Mouse (Mus musculus): ENCODE results near the gene Slco6d1. TPM values are rescaled to one million over a fixed set of nuclear protein-coding genes. Genes with fewer than 3 reads are reported as not detected.
"Not testable (repeated sequence)": the region's sequence is repeated elsewhere in the genome, so short reads cannot be mapped to it uniquely, and the experiment has no call there.

The Slco6d1 gene
- polyA plus RNA-seq, 1 experiment from 2014 or later, result not detected

GRCm38 (mm10) chr1:98523537-98523936 lies 102.6 kb downstream of the Slco6d1 start:
- H3K9me3 ChIP-seq (ENCODE audit: control insufficient read depth, low read length), result no peaks in the 10 kb centered on the region
- H3K4me2 ChIP-seq (ENCODE audit: low read length), result no peak overlapping the region
- H3K36me3 ChIP-seq (ENCODE audit: control insufficient read depth, insufficient read depth, low read length), result no peaks in the 10 kb centered on the region
- no peak for ATAC-seq (ENCODE audit: insufficient number of reproducible peaks, insufficient read depth, low FRiP score, low read depth)
- no peaks in the 10 kb centered on the region for H3K27me3 ChIP-seq (ENCODE audit: control insufficient read depth, insufficient read depth, low read length)
- no peak overlapping the region for H3K9ac ChIP-seq (ENCODE audit: low read length)
- H3K4me3 ChIP-seq (ENCODE audit: control insufficient read depth in 1 of 2, insufficient read depth in 1 of 2, low read depth in 1 of 2, low read length in 2 of 2), result no peak overlapping the region
- no peaks in the 10 kb centered on the region for H3K4me1 ChIP-seq (ENCODE audit: control insufficient read depth in 2 of 2, insufficient read depth in 2 of 2, low read length in 2 of 2)
- H3K27ac ChIP-seq (replicated peaks in 1 of 2; ENCODE audit: control insufficient read depth in 1 of 2, insufficient read depth in 1 of 2, low read depth in 2 of 2, low read length in 2 of 2), result no peak overlapping the region

DNA sequence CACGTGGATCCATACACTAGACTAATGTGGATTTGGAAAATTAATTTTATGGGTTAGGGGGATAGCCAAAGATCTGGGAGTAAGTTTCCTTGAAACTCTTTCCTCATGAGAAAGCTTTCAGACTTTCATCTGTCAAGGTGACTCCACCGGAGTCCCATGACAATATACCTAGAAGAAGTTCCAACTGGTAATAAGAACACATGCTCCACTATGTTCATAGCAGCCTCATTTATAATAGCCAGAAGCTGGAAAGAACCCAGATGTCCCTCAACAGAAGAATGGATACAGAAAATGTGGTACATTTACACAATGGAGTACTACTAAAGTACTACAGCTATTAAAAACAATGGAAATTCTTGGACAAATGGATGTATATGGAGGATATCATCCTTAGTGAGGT lies 107.4 kb downstream of the Slco6d1 start:
- not testable (repeated sequence) for H3K27ac ChIP-seq (replicated peaks in 1 of 2; ENCODE audit: control insufficient read depth in 1 of 2, insufficient read depth in 1 of 2, low read depth in 2 of 2, low read length in 2 of 2); H3K36me3 ChIP-seq (ENCODE audit: control insufficient read depth, insufficient read depth, low read length); H3K9me3 ChIP-seq (ENCODE audit: control insufficient read depth, low read length); H3K4me3 ChIP-seq (ENCODE audit: control insufficient read depth in 1 of 2, insufficient read depth in 1 of 2, low read depth in 1 of 2, low read length in 2 of 2); H3K4me1 ChIP-seq (ENCODE audit: control insufficient read depth in 2 of 2, insufficient read depth in 2 of 2, low read length in 2 of 2); H3K4me2 ChIP-seq (ENCODE audit: low read length); ATAC-seq (ENCODE audit: insufficient number of reproducible peaks, insufficient read depth, low FRiP score, low read depth); H3K9ac ChIP-seq (ENCODE audit: low read length); H3K27me3 ChIP-seq (ENCODE audit: control insufficient read depth, insufficient read depth, low read length)
- WGBS, result 90% methylated on average over 1 of the region's 2 CpGs

GRCm38 (mm10) chr1:98545372-98545771 lies 124.4 kb downstream of the Slco6d1 start:
- WGBS, result 70% methylated on average over 2 of the region's 2 CpGs

DNA sequence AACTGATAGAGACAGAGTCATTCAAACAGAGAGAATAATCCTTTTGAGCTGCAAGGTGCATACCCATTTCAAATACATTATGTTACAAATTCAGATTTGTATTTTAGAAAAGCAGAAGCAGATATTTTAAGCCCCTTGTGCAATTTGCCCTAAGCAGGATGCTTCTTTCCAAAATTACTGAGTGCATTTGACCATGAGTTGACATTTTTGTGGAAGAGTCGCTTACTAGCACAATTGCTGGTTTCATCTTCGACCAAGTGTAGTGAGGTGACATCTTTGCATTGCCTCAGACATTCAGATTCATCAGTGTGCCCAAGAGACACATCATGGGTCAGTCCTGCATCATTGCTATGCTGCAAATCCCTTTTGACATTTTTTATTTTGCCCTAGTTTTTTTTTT lies 133.5 kb downstream of the Slco6d1 start:
- no peaks in the 10 kb centered on the region for H3K36me3 ChIP-seq (ENCODE audit: control insufficient read depth, insufficient read depth, low read length)
- H3K9ac ChIP-seq (ENCODE audit: low read length), result no peak overlapping the region
- no peaks in the 10 kb centered on the region for H3K27me3 ChIP-seq (ENCODE audit: control insufficient read depth, insufficient read depth, low read length)
- no peaks in the 10 kb centered on the region for H3K9me3 ChIP-seq (ENCODE audit: control insufficient read depth, low read length)
- H3K4me1 ChIP-seq (ENCODE audit: control insufficient read depth in 2 of 2, insufficient read depth in 2 of 2, low read length in 2 of 2), result no peaks in the 10 kb centered on the region
- WGBS, result 81% methylated on average over 2 of the region's 2 CpGs
- no peak overlapping the region for H3K4me2 ChIP-seq (ENCODE audit: low read length)
- no peak overlapping the region for H3K4me3 ChIP-seq (ENCODE audit: control insufficient read depth in 1 of 2, insufficient read depth in 1 of 2, low read depth in 1 of 2, low read length in 2 of 2)
- no peak overlapping the region for H3K27ac ChIP-seq (replicated peaks in 1 of 2; ENCODE audit: control insufficient read depth in 1 of 2, insufficient read depth in 1 of 2, low read depth in 2 of 2, low read length in 2 of 2)
- ATAC-seq (ENCODE audit: insufficient number of reproducible peaks, insufficient read depth, low FRiP score, low read depth), result no peak

More at GRCm38 (mm10) chr1:98545372-98545771, 124.4 kb downstream of the Slco6d1 start:
- Histone ChIP-seq H3K9me3 (ENCODE audit: control insufficient read depth, low read length) (no peaks in the 10 kb centered on the region), H3K4me3 (ENCODE audit: control insufficient read depth in 1 of 2, insufficient read depth in 1 of 2, low read depth in 1 of 2, low read length in 2 of 2) (no peak overlapping the region), H3K4me1 (ENCODE audit: control insufficient read depth in 2 of 2, insufficient read depth in 2 of 2, low read length in 2 of 2) (no peaks in the 10 kb centered on the region), H3K36me3 (ENCODE audit: control insufficient read depth, insufficient read depth, low read length) (no peaks in the 10 kb centered on the region), H3K27ac (replicated peaks in 1 of 2; ENCODE audit: control insufficient read depth in 1 of 2, insufficient read depth in 1 of 2, low read depth in 2 of 2, low read length in 2 of 2) (no peak overlapping the region), H3K27me3 (ENCODE audit: control insufficient read depth, insufficient read depth, low read length) (no peaks in the 10 kb centered on the region), H3K4me2 (ENCODE audit: low read length) (no peak overlapping the region), H3K9ac (ENCODE audit: low read length) (no peak overlapping the region)
- no peak for ATAC-seq (ENCODE audit: insufficient number of reproducible peaks, insufficient read depth, low FRiP score, low read depth)

DNA sequence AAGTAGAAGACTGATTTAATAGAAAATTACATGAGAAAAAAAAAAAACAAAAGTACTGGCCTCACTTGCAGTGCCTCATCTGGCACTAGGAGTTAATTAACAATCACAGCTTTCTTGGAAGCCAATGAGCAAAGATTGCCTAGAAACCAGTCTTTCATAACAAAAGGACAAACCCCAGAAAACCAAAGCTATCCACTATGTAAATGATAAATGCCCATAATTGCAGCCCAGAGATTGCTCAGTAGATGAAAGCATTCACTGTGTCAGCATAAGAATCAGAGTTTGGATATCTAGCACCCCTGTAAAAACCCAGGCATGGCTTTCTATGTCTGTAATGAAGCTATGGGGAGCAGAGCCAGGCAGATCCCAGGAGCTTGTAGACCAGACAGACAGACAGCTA lies 144.8 kb downstream of the Slco6d1 start:
- H3K9ac ChIP-seq (ENCODE audit: low read length), result no peak overlapping the region
- no peak overlapping the region for H3K4me2 ChIP-seq (ENCODE audit: low read length)
- ATAC-seq (ENCODE audit: insufficient number of reproducible peaks, insufficient read depth, low FRiP score, low read depth), result no peak
- H3K9me3 ChIP-seq (ENCODE audit: control insufficient read depth, low read length), result no peaks in the 10 kb centered on the region
- H3K27ac ChIP-seq (replicated peaks in 1 of 2; ENCODE audit: control insufficient read depth in 1 of 2, insufficient read depth in 1 of 2, low read depth in 2 of 2, low read length in 2 of 2), result no peak overlapping the region
- no peaks in the 10 kb centered on the region for H3K4me1 ChIP-seq (ENCODE audit: control insufficient read depth in 2 of 2, insufficient read depth in 2 of 2, low read length in 2 of 2)
- no peak overlapping the region for H3K4me3 ChIP-seq (ENCODE audit: control insufficient read depth in 1 of 2, insufficient read depth in 1 of 2, low read depth in 1 of 2, low read length in 2 of 2)
- no peaks in the 10 kb centered on the region for H3K36me3 ChIP-seq (ENCODE audit: control insufficient read depth, insufficient read depth, low read length)
- H3K27me3 ChIP-seq (ENCODE audit: control insufficient read depth, insufficient read depth, low read length), result no peaks in the 10 kb centered on the region

Small RNA genes within 50 kb of the gene (microRNA-seq; reads per million reads assigned to microRNA genes)
- not detected for gene Gm26134
